Mouse (Mus musculus): ENCODE measurements around the gene Ccnk.

Gene Ccnk

GRCm38 (mm10) chr12:108187541-108188091 lies 8.2 kb downstream of the Ccnk start:
- DNase-seq (ENCODE audit: low read depth, low spot score): no peak

GRCm38 (mm10) chr12:108193878-108194277 lies 14.5 kb downstream of the Ccnk start:
- no peak for DNase-seq (ENCODE audit: low read depth, low spot score)

- DNase-seq (ENCODE audit: low read depth, low spot score): no peak
These were observed 16.4 kb downstream of the Ccnk start for GRCm38 (mm10) chr12:108195761-108196160.

GRCm38 (mm10) chr12:108198447-108198846 lies 19.1 kb downstream of the Ccnk start:
- no peak for DNase-seq (ENCODE audit: low read depth, low spot score)

GRCm38 (mm10) chr12:108200094-108200493 lies 20.7 kb downstream of the Ccnk start:
- DNase-seq (ENCODE audit: low read depth, low spot score): no peak

- no peak for DNase-seq (ENCODE audit: low read depth, low spot score)
These were observed 24.5 kb downstream of the Ccnk start for GRCm38 (mm10) chr12:108203895-108204294.

GRCm38 (mm10) chr12:108204978-108205377 lies 25.6 kb downstream of the Ccnk start:
- no peak for DNase-seq (ENCODE audit: low read depth, low spot score)

GRCm38 (mm10) chr12:108206641-108207040 lies 27.3 kb downstream of the Ccnk start:
- peak; percentile 36 for DNase-seq (ENCODE audit: low read depth, low spot score)

GRCm38 (mm10) chr12:108208216-108208615 lies 28.8 kb downstream of the Ccnk start:
- no peak for DNase-seq (ENCODE audit: low read depth, low spot score)

GRCm38 (mm10) chr12:108208726-108209438 lies 29.5 kb downstream of the Ccnk start:
- no peak for DNase-seq (ENCODE audit: low read depth, low spot score)

- DNase-seq (ENCODE audit: low read depth, low spot score): no peak
These were observed 31.2 kb downstream of the Ccnk start for GRCm38 (mm10) chr12:108210623-108211022.

GRCm38 (mm10) chr12:108212071-108212470 lies 32.7 kb downstream of the Ccnk start:
- DNase-seq (ENCODE audit: low read depth, low spot score): no peak

GRCm38 (mm10) chr12:108212476-108212875 lies 33.1 kb downstream of the Ccnk start:
- DNase-seq (ENCODE audit: low read depth, low spot score): no peak

- no peak for DNase-seq (ENCODE audit: low read depth, low spot score)
These were observed 34.0 kb downstream of the Ccnk start for GRCm38 (mm10) chr12:108213090-108214041.

- DNase-seq (ENCODE audit: low read depth, low spot score): no peak
These were observed 35.7 kb downstream of the Ccnk start for GRCm38 (mm10) chr12:108215090-108215489.

- DNase-seq (ENCODE audit: low read depth, low spot score): no peak
These were observed 37.4 kb downstream of the Ccnk start for GRCm38 (mm10) chr12:108216611-108217370.

GRCm38 (mm10) chr12:108217572-108217971 lies 38.2 kb downstream of the Ccnk start:
- no peak for DNase-seq (ENCODE audit: low read depth, low spot score)

- DNase-seq (ENCODE audit: low read depth, low spot score): no peak
These were observed 39.8 kb downstream of the Ccnk start for GRCm38 (mm10) chr12:108219163-108219562.

GRCm38 (mm10) chr12:108219825-108220616 lies 40.6 kb downstream of the Ccnk start:
- DNase-seq (ENCODE audit: low read depth, low spot score): no peak

GRCm38 (mm10) chr12:108220621-108221020 lies 41.2 kb downstream of the Ccnk start:
- DNase-seq (ENCODE audit: low read depth, low spot score): no peak

- no peak for DNase-seq (ENCODE audit: low read depth, low spot score)
These were observed 41.8 kb downstream of the Ccnk start for GRCm38 (mm10) chr12:108221206-108221605.
